In the genomic region with DNA sequence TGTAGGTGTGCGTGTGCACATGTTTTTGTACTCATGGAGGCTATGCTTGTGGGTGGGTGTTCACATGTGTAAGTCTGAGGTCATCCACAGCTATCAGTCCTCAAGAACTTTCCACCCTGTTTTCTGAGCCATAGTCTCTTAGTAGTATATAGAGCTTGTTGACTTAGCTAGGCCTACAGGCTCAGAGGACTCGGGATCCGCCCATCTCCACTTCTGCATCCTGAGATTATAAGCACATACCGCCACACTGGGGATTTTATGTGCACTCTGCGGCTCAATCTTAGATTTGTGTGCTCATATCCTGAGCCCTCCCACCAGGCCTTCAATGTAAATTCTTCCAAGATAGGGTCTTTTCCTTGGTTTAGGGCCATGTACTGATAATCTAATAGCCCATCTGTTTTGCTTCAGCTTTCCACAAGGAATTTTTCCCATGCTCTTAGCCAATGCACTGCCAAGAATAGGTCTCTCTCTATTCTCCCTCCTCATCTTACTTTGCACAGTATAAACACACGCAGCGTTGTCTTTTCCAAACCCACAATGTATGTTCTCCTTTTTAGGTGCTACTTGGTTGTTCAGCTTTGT, we compare ENCODE assay signal across 27 mouse cellular contexts. TPM values are rescaled to one million over a fixed set of nuclear protein-coding genes. Genes with fewer than 3 reads are reported as not detected.
A peak's percentile ranks its signal among the peaks of the same experiment; 100 is the strongest.
DNase-seq lines count a peak whose midpoint lies in the region; ATAC-seq and TF ChIP-seq lines count a peak whose summit lies in the region.
"Had no signal": no experiment of that assay in that cellular context is flagged by ENCODE, and none has a peak within 500 bp of the region (broad histone marks: within the 10 kb centered on the region; RNA-seq: fewer than 3 reads in every experiment).

No protein-coding gene starts in this region.

- intact Hi-C loops in heart, postnatal 14 days (cut with DNase I) = no loop called here
- intact Hi-C loops in left cerebral cortex, postnatal 10 days (cut with DNase I) = no loop called here

- 0 out of 2 replicates have a peak, but pooled peaks cover 2% of the 10 kb centered on the region for H3K4me1 ChIP-seq in heart, embryonic 16.5 days (ENCODE audit: control insufficient read depth, insufficient read depth, low read length)
- H3K4me1 ChIP-seq in lung, embryonic 14.5 days (ENCODE audit: insufficient read depth) = peaks cover 3% of the 10 kb centered on the region; the same call in 1 of the 2 replicates
- H3K4me1 ChIP-seq in lung, adult 2 months (ENCODE audit: control insufficient read depth, insufficient read depth, low read length) = no peaks in the 10 kb centered on the region; the same call in 1 of the 2 replicates
- no peaks in the 10 kb centered on the region for H3K4me1 ChIP-seq in stomach, embryonic 14.5 days (ENCODE audit: control insufficient read depth, insufficient read depth, low read length)
- H3K4me1 ChIP-seq: forebrain, embryonic 10.5 days; liver, embryonic 13.5 days; midbrain, embryonic 13.5 days had no signal

- WGBS in heart, embryonic 16.5 days = 65% methylated on average over 7 of the region's 7 CpGs
- WGBS in lung, embryonic 14.5 days = 78% methylated on average over 7 of the region's 7 CpGs
- 86% methylated on average over 7 of the region's 7 CpGs for WGBS in lung, adult 2 months
- WGBS in stomach, embryonic 14.5 days = 70% methylated on average over 7 of the region's 7 CpGs

- peak; percentile 52; the same call in 1 of the 2 replicates for ATAC-seq in heart, embryonic 16.5 days (replicated peaks; ENCODE audit: extremely low read depth, insufficient read depth, low FRiP score)
- peak; percentile 35; the same call in 1 of the 2 replicates for ATAC-seq in lung, embryonic 14.5 days (ENCODE audit: insufficient read depth)
- ATAC-seq in stomach, embryonic 14.5 days (ENCODE audit: insufficient number of reproducible peaks, insufficient read depth, low FRiP score, low read depth) = peak; percentile 18; the same call in 1 of the 2 replicates
- ATAC-seq: activated CD4-positive, CD25-positive, alpha-beta regulatory T cell, adult 4 months; forebrain, embryonic 16.5 days; hindbrain, embryonic 16.5 days; midbrain, embryonic 13.5 days had no signal

- no peak overlapping the region for H3K27ac ChIP-seq in heart, embryonic 16.5 days (ENCODE audit: low read length)
- H3K27ac ChIP-seq in lung, embryonic 14.5 days (ENCODE audit: low read depth) = no peak overlapping the region
- H3K27ac ChIP-seq in stomach, embryonic 14.5 days (ENCODE audit: low read length) = peak overlapping the region; percentile 69; the same call in 1 of the 2 replicates
- H3K27ac ChIP-seq: forebrain, embryonic 10.5 days; left cerebral cortex, adult 2 months; liver, embryonic 13.5 days; lung, embryonic 15.5 days; midbrain, embryonic 13.5 days had no signal

- H3K9me3 ChIP-seq in heart, embryonic 16.5 days (replicated peaks; ENCODE audit: control insufficient read depth, low read length) = no peaks in the 10 kb centered on the region
- no peaks in the 10 kb centered on the region for H3K9me3 ChIP-seq in lung, embryonic 14.5 days (ENCODE audit: low read depth, low read length)
- no peaks in the 10 kb centered on the region for H3K9me3 ChIP-seq in stomach, embryonic 14.5 days (ENCODE audit: control insufficient read depth, low read depth, low read length)
- H3K9me3 ChIP-seq: forebrain, embryonic 10.5 days; liver, embryonic 13.5 days; lung, embryonic 15.5 days; midbrain, embryonic 13.5 days had no signal

- no peak for TF ChIP-seq POLR2A in lung, adult 2 months (IDR thresholded peaks at IDR 0.05; ENCODE audit: borderline replicate concordance, extremely low read depth, low read depth, low read length)

- H3K4me2 ChIP-seq in heart, embryonic 16.5 days (ENCODE audit: low read depth, low read length) = no peak overlapping the region
- H3K4me2 ChIP-seq in lung, embryonic 14.5 days = no peak overlapping the region
- no peak overlapping the region for H3K4me2 ChIP-seq in stomach, embryonic 14.5 days (replicated peaks; ENCODE audit: low read depth, low read length)
- H3K4me2 ChIP-seq: liver, embryonic 13.5 days; lung, embryonic 15.5 days; midbrain, embryonic 13.5 days had no signal

- no peak overlapping the region for H3K4me3 ChIP-seq in heart, embryonic 16.5 days (ENCODE audit: low read length)
- no peak overlapping the region for H3K4me3 ChIP-seq in lung, embryonic 14.5 days (ENCODE audit: low read depth, low read length)
- H3K4me3 ChIP-seq in lung, adult 2 months (replicated peaks; ENCODE audit: extremely low read depth, low read depth, low read length) = no peak overlapping the region
- H3K4me3 ChIP-seq in stomach, embryonic 14.5 days (ENCODE audit: low read depth, low read length) = no peak overlapping the region
- H3K4me3 ChIP-seq: forebrain, embryonic 10.5 days; left cerebral cortex, adult 2 months; liver, embryonic 13.5 days; lung, embryonic 15.5 days; midbrain, embryonic 13.5 days had no signal

- no peak for DNase-seq in heart, postnatal 14 days
- DNase-seq in lung, embryonic 14.5 days = peak; percentile 16
- no peak for DNase-seq in lung, adult 2 months
- no peak for DNase-seq in left cerebral cortex, postnatal 10 days (ENCODE audit: extremely low spot score in 1 of 2, low spot score in 2 of 2)
- DNase-seq in adrenal gland, postnatal 10 days = no peak
- DNase-seq: cerebellum, adult 2 months; cerebellum, postnatal 36 days; embryo, embryonic 11 days; gastrocnemius, postnatal 10 days; heart, adult 11 months; kidney, adult 18-20 months; kidney, postnatal 10 days; liver, embryonic 13.5 days; thymus, postnatal 14 days had no signal

- no peaks in the 10 kb centered on the region for H3K36me3 ChIP-seq in heart, embryonic 16.5 days (ENCODE audit: control insufficient read depth, insufficient read depth)
- no peaks in the 10 kb centered on the region for H3K36me3 ChIP-seq in lung, embryonic 14.5 days (ENCODE audit: insufficient read depth)
- H3K36me3 ChIP-seq in stomach, embryonic 14.5 days (ENCODE audit: control insufficient read depth, insufficient read depth, low read length) = no peaks in the 10 kb centered on the region
- H3K36me3 ChIP-seq: forebrain, embryonic 10.5 days; liver, embryonic 13.5 days; lung, embryonic 15.5 days; midbrain, embryonic 13.5 days had no signal

- H3K9ac ChIP-seq in heart, embryonic 16.5 days (ENCODE audit: low read length) = no peak overlapping the region
- no peak overlapping the region for H3K9ac ChIP-seq in lung, embryonic 14.5 days
- H3K9ac ChIP-seq in stomach, embryonic 14.5 days (replicated peaks; ENCODE audit: low read depth, low read length) = no peak overlapping the region
- H3K9ac ChIP-seq: liver, embryonic 13.5 days; lung, embryonic 15.5 days; midbrain, embryonic 13.5 days had no signal

- no peak for TF ChIP-seq CTCF in lung, embryonic 14.5 days (IDR thresholded peaks at IDR 0.05; ENCODE audit: low read depth)
- no peak for TF ChIP-seq CTCF in lung, adult 2 months (IDR thresholded peaks at IDR 0.05; ENCODE audit: insufficient read depth, low read length)

- no peaks in the 10 kb centered on the region for H3K27me3 ChIP-seq in heart, embryonic 16.5 days (ENCODE audit: control insufficient read depth, insufficient read depth, low read length)
- H3K27me3 ChIP-seq in lung, embryonic 14.5 days (ENCODE audit: insufficient read depth, low read length) = no peaks in the 10 kb centered on the region
- H3K27me3 ChIP-seq in stomach, embryonic 14.5 days (ENCODE audit: control insufficient read depth, insufficient read depth, low read length) = no peaks in the 10 kb centered on the region
- H3K27me3 ChIP-seq: liver, embryonic 13.5 days; lung, embryonic 15.5 days; megakaryocyte, embryonic 14.5 days; midbrain, embryonic 13.5 days had no signal

RNA-seq across cellular contexts. Expression of gene Rbms3, which starts 59.4 kb away (rescaled TPM):
- 38.3 and 39.5 TPM in 2 replicates for polyA plus RNA-seq in heart, embryonic 16.5 days (2015; fragmentation: Nextera tagmentation; extraction: Ambion mirVana)
- total RNA-seq in heart, postnatal 14 days (2021) = 10 to 100 TPM; 17.7 to 18.6 TPM
- 116 and 117 TPM in 2 replicates for polyA plus RNA-seq in lung, embryonic 14.5 days (2014; fragmentation: Nextera tagmentation; extraction: Ambion mirVana)
- polyA plus RNA-seq in lung, adult 2 months (2012; rRNA removed) = 35.8 and 36.1 TPM in 2 replicates
- polyA plus RNA-seq in stomach, embryonic 14.5 days (2014; fragmentation: Nextera tagmentation; extraction: Ambion mirVana) = 90.2 and 100 TPM in 2 replicates
- total RNA-seq in left cerebral cortex, postnatal 10 days (2021) = 10 to 100 TPM; 13.6 to 15.0 TPM
- total RNA-seq in adrenal gland, postnatal 10 days (2021) = 10 to 100 TPM; 26.0 to 36.4 TPM
- total RNA-seq: hematopoietic stem cell, adult 5-6 weeks; monocyte, adult 5-6 weeks; neutrophil, adult 5-6 weeks had no signal
- polyA plus RNA-seq: activated CD4-positive, CD25-positive, alpha-beta regulatory T cell, adult 4 months had no signal
